Mouse (Mus musculus) ES-Bruce4 (cell line): ENCODE measurements around the gene Nup188.

Experiments used
- CTCF ChIP-seq: IDR thresholded peaks from one replicate; pipeline ENCODE4 v1.8.1; 2011; ENCODE audit warnings: low read depth, low read length
- EP300 ChIP-seq: IDR thresholded peaks from 2 replicates; pipeline ENCODE4 v1.6.1; 2011; ENCODE audit warnings: low read depth, low read length; ENCODE audit not compliant: insufficient read depth
- POLR2A ChIP-seq: IDR thresholded peaks from one replicate; pipeline ENCODE4 v1.8.1; 2011; ENCODE audit warnings: low read length; ENCODE audit not compliant: insufficient read depth

DNA sequence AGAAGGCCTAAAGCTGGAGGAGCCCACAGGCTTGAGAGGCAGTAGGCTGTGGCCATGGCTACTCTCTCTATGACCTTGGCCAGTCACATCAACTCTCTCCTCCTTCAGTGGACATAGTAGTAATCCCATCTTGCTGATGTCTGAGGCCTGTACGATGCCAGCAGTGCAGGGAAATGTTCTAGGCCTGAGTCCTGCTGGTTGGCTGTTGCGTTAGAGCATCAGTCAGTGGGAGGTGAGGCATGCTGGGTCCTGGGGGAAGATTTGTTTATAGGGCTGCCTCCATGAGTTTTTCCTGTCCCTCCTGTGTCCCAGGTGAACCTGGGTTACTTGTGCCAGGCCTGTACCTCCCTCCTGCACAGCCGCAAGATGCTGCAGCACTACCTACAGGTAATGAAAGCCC is 55.9 kb downstream of the Nup188 start:
- no peak for TF ChIP-seq CTCF
- TF ChIP-seq POLR2A, result no peak
- no peak for TF ChIP-seq EP300
